Mouse (Mus musculus) stomach, postnatal 0 days (tissue): ENCODE data around the gene Man2a2. TPM values are rescaled to one million over a fixed set of nuclear protein-coding genes. Genes with fewer than 3 reads are reported as not detected.
"Not testable (repeated sequence)": the region's sequence is repeated elsewhere in the genome, so short reads cannot be mapped to it uniquely, and the experiment has no call there.

Experiments
- ATAC-seq: fragments of 200-750 bp; cut with Nextera tagmentation; 2 replicates; pipeline ENCODE4 v1.8.0; 2017; ENCODE audit not compliant: low FRiP score, low TSS enrichment
- DNase-seq: peaks from one replicate; pipeline ENCODE4 v3.0.0-alpha.2; 2016; ENCODE audit warnings: low spot score
- H3K27ac ChIP-seq: fragments of 300-500 bp; sonication (generic); replicated peaks from 2 replicates; pipeline ENCODE4 v1.5.1; 2014; ENCODE audit warnings: mild to moderate bottlenecking, control low read depth
- H3K27me3 ChIP-seq: fragments of 300-500 bp; sonication (generic); 2 replicates; pipeline ENCODE4 v1.6.1; 2014; ENCODE audit warnings: low read length; ENCODE audit not compliant: control insufficient read depth, insufficient read depth
- H3K36me3 ChIP-seq: fragments of 300-500 bp; sonication (generic); 2 replicates; pipeline ENCODE4 v1.6.1; 2014; ENCODE audit warnings: low read length, mixed read lengths; ENCODE audit not compliant: control insufficient read depth, insufficient read depth
- H3K4me1 ChIP-seq: fragments of 300-500 bp; sonication (generic); replicated peaks from 2 replicates; pipeline ENCODE4 v1.6.1; 2014; ENCODE audit warnings: antibody characterized with exemption; ENCODE audit not compliant: control insufficient read depth, insufficient read depth
- H3K4me2 ChIP-seq: fragments of 300-500 bp; sonication (generic); replicated peaks from 2 replicates; pipeline ENCODE4 v1.6.1; 2014; ENCODE audit warnings: low read depth, mild to moderate bottlenecking, control low read depth, moderate library complexity
- H3K4me3 ChIP-seq: fragments of 300-500 bp; sonication (generic); 2 replicates; pipeline ENCODE4 v1.5.1; 2014; ENCODE audit warnings: low read depth, low read length, control low read depth
- H3K9ac ChIP-seq: fragments of 300-500 bp; sonication (generic); 2 replicates; pipeline ENCODE4 v1.6.1; 2014; ENCODE audit warnings: mild to moderate bottlenecking, low read length, control low read depth, mixed read lengths
- H3K9me3 ChIP-seq: fragments of 300-500 bp; sonication (generic); 2 replicates; pipeline ENCODE4 v1.6.1; 2016; ENCODE audit warnings: low read length; ENCODE audit not compliant: control insufficient read depth
- CTCF ChIP-seq: IDR thresholded peaks from 2 replicates; pipeline ENCODE4 v1.5.1; 2016; ENCODE audit warnings: antibody characterized with exemption, low read depth, mild to moderate bottlenecking, moderate library complexity
- EP300 ChIP-seq: optimal IDR thresholded peaks from 2 replicates; pipeline ENCODE3; 2016; ENCODE audit warnings: antibody characterized with exemption
- WGBS: fragments of 180-500 bp; shearing (Covaris S2); extraction: QIAGEN DNeasy Blood & Tissue Kit; methylation state at CpG from one replicate; pipeline ENCODE4 v1.1.7; 2014; 5-methylcytosine and 5-hydroxymethylcytosine counted together
- polyA plus RNA-seq: library from polyadenylated mRNA; unstranded; fragments of >200 nt; fragmentation: Nextera tagmentation; extraction: Ambion mirVana; gene quantifications from 2 replicates; pipeline ENCODE4 v1.2.1, GENCODE M21; 2015

Man2a2 gene
- polyA plus RNA-seq, 1 experiment from 2014 or later, result 3.6 TPM

DNA sequence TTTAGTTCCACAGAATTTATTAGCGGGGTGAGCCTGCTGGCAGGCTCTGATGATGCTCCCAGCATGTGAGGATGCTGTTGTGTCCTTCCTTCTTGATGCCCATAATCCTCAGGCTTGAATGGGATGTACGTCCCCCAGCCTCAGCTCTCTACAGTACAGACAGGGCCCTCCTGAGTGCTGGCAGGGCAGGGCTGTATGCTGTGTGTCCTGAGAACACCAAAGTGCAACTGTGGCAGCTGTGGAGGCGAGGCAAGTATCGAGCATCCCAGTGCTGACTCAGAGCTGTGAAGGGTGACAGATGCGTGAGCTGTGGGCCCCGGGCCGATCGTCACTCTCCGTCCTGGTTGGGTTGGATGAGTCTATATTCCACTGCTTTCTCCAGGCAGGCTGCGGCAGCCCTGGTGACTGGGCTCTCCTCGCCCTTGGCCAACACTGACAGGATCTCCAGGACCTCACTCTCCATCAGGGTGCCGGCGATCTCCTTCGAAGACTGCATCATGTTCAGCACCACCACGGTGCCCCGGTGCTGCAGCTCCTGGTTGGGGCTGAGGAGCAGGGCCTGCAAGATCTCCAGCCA is 45.8 kb downstream of the Man2a2 start:
- Histone ChIP-seq H3K9me3 (no peaks in the 10 kb centered on the region), H3K4me2 (no peak overlapping the region), H3K36me3 (peaks cover 22% of the 10 kb centered on the region; the same call in 1 of the 2 replicates), H3K27ac (peak overlapping the region; percentile 84), H3K4me1 (no peaks in the 10 kb centered on the region), H3K4me3 (no peak overlapping the region), H3K9ac (no peak overlapping the region), H3K27me3 (no peaks in the 10 kb centered on the region)
- 84% methylated on average over 16 of the region's 16 CpGs for WGBS
- DNase-seq, result peak; percentile 14
- TF ChIP-seq CTCF, result no peak
- no peak for TF ChIP-seq EP300
- no peak for ATAC-seq

DNA sequence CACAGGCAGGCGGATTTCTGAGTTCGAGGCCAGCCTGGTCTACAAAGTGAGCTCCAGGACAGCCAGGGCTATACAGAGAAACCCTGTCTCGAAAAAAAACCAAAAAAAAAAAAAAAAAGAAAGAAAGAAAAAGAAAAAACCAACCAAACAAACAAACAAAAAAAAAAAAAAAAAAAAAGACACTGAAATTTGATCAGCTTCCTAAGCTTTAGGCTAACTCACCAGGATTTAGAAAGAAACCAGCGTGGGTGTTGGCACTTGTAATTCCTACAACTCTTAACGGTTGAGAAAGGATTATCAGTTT is 46.4 kb downstream of the Man2a2 start:
- H3K4me3 ChIP-seq, result not testable (repeated sequence)
- WGBS, result 30% methylated on average over 5 of the region's 5 CpGs

DNA sequence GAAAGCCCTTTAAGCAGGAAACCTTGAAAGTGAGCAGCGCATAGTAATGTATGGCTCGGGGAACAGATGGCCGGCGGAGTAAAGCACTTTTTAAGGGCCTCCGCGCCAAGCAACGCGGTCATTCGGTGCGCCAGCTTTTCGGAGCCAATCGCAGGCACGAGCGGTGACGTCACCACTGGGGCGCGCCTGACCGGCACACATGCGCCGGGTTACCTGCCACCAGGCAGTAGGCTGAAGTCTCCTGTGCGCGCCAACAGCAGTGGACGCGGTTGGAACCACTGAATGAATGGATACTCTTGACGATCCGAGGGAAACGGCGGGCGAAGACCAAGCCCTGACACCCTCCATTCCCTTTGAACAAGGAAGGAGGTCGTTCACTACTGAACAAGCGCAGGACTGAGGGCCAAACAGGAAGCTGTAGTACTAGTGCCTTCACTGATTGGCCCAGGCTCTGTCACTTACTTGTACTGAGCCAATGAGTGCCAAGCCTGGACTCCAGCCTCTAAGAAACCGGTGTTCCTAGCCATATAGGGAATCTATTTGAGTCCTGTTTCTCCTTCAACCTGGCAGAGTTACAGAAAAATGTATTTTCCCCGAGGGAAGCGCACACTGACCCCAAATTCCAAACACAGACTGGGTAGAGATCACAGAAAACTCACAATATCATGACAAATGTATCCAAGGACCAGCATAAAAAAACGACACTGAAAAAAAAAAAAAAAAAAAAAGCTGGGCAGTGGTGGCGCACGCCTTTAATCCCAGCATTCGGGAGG is 46.9 kb downstream of the Man2a2 start, which contains the start of gene Rccd1:
Gene Rccd1, minus strand, starts transcription at position 412 of the 773 bp plus-strand sequence.
- peak; percentile 97 for DNase-seq
- peak within 1 kb of the TSS; percentile 51 for H3K4me3 ChIP-seq
- peaks cover 18% of the 10 kb centered on the region; the same call in 1 of the 2 replicates for H3K36me3 ChIP-seq
- no peaks in the 10 kb centered on the region for H3K9me3 ChIP-seq
- no peaks in the 10 kb centered on the region for H3K27me3 ChIP-seq
- ATAC-seq, result peak; percentile 98
- H3K27ac ChIP-seq, result peak within 1 kb of the TSS; percentile 84
- H3K4me1 ChIP-seq, result no peaks in the 10 kb centered on the region
- peak within 1 kb of the TSS; percentile 69 for H3K4me2 ChIP-seq
- WGBS, result under 1% methylated on average over 36 of the region's 38 CpGs
- no peak for TF ChIP-seq EP300
- TF ChIP-seq CTCF, result no peak; the same call in 1 of the 2 replicates
- H3K9ac ChIP-seq, result peak within 1 kb of the TSS; percentile 56

More for the DNA sequence above, 46.4 kb downstream of the Man2a2 start:
- peaks cover 18% of the 10 kb centered on the region; the same call in 1 of the 2 replicates for H3K36me3 ChIP-seq
- not testable (repeated sequence) for ATAC-seq, H3K9ac ChIP-seq, DNase-seq, H3K4me1 ChIP-seq, H3K27me3 ChIP-seq, H3K9me3 ChIP-seq
- peak overlapping the region; percentile 84 for H3K27ac ChIP-seq
- peak overlapping the region; percentile 69; the same call in 1 of the 2 replicates for H3K4me2 ChIP-seq

DNA sequence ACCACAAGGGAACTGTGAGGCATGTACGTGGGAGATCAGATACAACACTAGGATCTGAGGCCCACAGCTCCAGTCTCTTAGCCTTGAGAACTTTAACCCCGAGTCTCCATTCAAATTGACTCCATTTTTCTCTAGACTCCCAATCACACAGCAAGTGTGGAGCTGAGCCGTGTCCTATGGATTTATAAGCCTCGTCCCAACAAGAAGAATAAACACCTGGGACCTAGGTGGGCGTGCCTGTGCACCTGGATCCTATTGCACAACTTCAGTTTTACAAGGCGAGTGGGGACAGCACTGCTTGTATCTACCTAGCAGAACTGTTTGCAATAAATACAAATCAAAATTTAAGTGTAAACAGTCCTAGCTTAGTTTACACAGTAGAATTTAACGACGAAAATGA is 47.8 kb downstream of the Man2a2 start:
- Histone ChIP-seq H3K27ac (peak overlapping the region; percentile 84), H3K4me3 (peak overlapping the region; percentile 51), H3K27me3 (no peaks in the 10 kb centered on the region), H3K9me3 (no peaks in the 10 kb centered on the region), H3K36me3 (peaks cover 13% of the 10 kb centered on the region; the same call in 1 of the 2 replicates), H3K4me2 (peak overlapping the region; percentile 69), H3K9ac (peak overlapping the region; percentile 56), H3K4me1 (no peaks in the 10 kb centered on the region)
- peak; percentile 50 for DNase-seq
- 10% methylated on average over 8 of the region's 8 CpGs for WGBS
- TF ChIP-seq EP300, result no peak
- TF ChIP-seq CTCF, result no peak
- ATAC-seq, result no peak

DNA sequence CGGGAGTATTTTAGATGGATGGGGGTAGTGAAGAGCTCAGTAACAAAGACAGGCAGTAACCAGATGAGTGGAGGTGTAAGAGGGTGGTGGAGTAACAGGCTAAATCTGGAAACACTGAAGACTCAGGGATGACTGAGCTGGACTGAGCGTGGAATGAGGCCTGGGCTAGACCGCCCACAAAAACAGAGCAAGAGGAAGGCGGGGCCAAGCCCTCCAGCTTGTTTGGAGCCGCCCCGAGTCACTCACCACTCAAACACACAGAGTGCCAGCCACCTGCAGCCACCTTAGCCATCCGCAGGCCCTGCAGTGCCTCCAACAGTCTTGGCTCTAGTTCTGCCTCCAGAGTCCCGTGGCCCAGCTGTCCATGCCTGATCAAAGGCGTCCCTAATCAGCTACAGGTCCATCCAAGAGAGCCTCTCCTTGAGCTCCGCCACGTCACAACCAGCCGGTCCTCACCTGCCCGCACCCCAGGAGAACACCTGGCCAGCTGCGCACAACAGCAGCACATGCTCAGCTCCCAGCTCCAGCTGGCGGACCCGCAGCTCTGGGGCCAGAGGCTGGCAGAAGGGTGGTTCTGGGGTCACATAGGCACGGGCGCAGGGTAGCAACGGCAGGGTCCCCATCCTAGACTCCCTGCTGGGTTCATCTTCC is 51.2 kb downstream of the Man2a2 start:
- ATAC-seq (no peak), DNase-seq (no peak)
- Histone ChIP-seq H3K4me2 (no peak overlapping the region), H3K27me3 (no peaks in the 10 kb centered on the region), H3K27ac (no peak overlapping the region), H3K4me3 (no peak overlapping the region), H3K4me1 (no peaks in the 10 kb centered on the region), H3K9me3 (no peaks in the 10 kb centered on the region), H3K36me3 (0 out of 2 replicates have a peak, but pooled peaks cover 5% of the 10 kb centered on the region), H3K9ac (no peak overlapping the region)
- no peak for TF ChIP-seq EP300
- no peak for TF ChIP-seq CTCF
- whole genome bisulfite sequencing, result 81% methylated on average over 19 of the region's 19 CpGs
